Mouse (Mus musculus) bone marrow, adult 2 months (tissue): Measurements from ENCODE around the gene Dusp3.

Experiments
- CTCF ChIP-seq: fragments of 200-500 bp; IDR thresholded peaks from 2 replicates; pipeline ENCODE4 v1.5.1; 2011; ENCODE audit warnings: low read length, control low read depth; ENCODE audit not compliant: control insufficient read depth, insufficient read depth
- POLR2A ChIP-seq: fragments of 200-500 bp; IDR thresholded peaks from 2 replicates; pipeline ENCODE4 v1.6.1; 2011; ENCODE audit warnings: low read depth, mild to moderate bottlenecking, control low read depth, low read length, borderline replicate concordance; ENCODE audit not compliant: control insufficient read depth

- no peak for TF ChIP-seq CTCF
- no peak for TF ChIP-seq POLR2A
Measured at GRCm38 (mm10) chr11:101991813-101992212, 5.0 kb upstream of the Dusp3 start.
